Mouse (Mus musculus): ENCODE results near the gene Sema7a. TPM values are rescaled to one million over a fixed set of nuclear protein-coding genes. Genes with fewer than 3 reads are reported as not detected.

Gene Sema7a
- polyA plus RNA-seq, 1 experiment from 2014 or later: 0.34 TPM

- 85% methylated on average over 12 of the region's 12 CpGs for WGBS
- Histone ChIP-seq H3K27ac (ENCODE audit: low read length) (no peak overlapping the region), H3K4me2 (ENCODE audit: low read depth, low read length) (no peak overlapping the region), H3K9ac (ENCODE audit: low read length) (no peak overlapping the region), H3K4me3 (replicated peaks; ENCODE audit: low read length) (no peak overlapping the region), H3K4me1 (ENCODE audit: control insufficient read depth, insufficient read depth, low read length) (peaks cover 4% of the 10 kb centered on the region; the same call in 1 of the 2 replicates), H3K9me3 (replicated peaks; ENCODE audit: control insufficient read depth, low read length) (no peaks in the 10 kb centered on the region), H3K36me3 (ENCODE audit: control insufficient read depth, insufficient read depth, low read length) (no peaks in the 10 kb centered on the region), H3K27me3 (ENCODE audit: control insufficient read depth, insufficient read depth, low read length) (no peaks in the 10 kb centered on the region)
- no peak for ATAC-seq (ENCODE audit: insufficient read depth, low FRiP score)
Observed at GRCm38 (mm10) chr9:57954962-57955744, 15.2 kb downstream of the Sema7a start.

DNA sequence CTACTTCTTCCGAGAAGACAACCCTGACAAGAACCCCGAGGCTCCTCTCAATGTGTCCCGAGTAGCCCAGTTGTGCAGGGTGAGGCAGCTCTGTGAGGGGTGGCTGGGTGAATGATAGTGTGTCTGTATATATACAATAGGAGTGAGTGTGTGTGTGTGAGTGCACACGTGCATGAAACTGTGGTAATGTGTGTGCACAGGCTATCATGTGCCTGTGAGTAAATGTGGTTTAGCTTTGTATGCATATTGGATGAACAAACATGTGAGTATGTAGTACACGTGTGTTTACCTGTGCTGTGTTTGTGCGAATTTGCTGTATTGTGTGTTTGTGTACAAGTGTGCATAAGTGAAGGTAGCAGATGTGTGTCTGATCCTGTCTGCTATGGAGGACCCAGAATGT lies 15.9 kb downstream of the Sema7a start:
- H3K27ac ChIP-seq (ENCODE audit: low read length): no peak overlapping the region
- H3K4me2 ChIP-seq (ENCODE audit: low read depth, low read length): no peak overlapping the region
- no peaks in the 10 kb centered on the region for H3K36me3 ChIP-seq (ENCODE audit: control insufficient read depth, insufficient read depth, low read length)
- H3K9ac ChIP-seq (ENCODE audit: low read length): no peak overlapping the region
- H3K4me3 ChIP-seq (replicated peaks; ENCODE audit: low read length): no peak overlapping the region
- 83% methylated on average over 6 of the region's 6 CpGs for WGBS
- no peaks in the 10 kb centered on the region for H3K9me3 ChIP-seq (replicated peaks; ENCODE audit: control insufficient read depth, low read length)
- no peaks in the 10 kb centered on the region for H3K27me3 ChIP-seq (ENCODE audit: control insufficient read depth, insufficient read depth, low read length)
- H3K4me1 ChIP-seq (ENCODE audit: control insufficient read depth, insufficient read depth, low read length): peaks cover 7% of the 10 kb centered on the region; the same call in 1 of the 2 replicates
- ATAC-seq (ENCODE audit: insufficient read depth, low FRiP score): no peak

DNA sequence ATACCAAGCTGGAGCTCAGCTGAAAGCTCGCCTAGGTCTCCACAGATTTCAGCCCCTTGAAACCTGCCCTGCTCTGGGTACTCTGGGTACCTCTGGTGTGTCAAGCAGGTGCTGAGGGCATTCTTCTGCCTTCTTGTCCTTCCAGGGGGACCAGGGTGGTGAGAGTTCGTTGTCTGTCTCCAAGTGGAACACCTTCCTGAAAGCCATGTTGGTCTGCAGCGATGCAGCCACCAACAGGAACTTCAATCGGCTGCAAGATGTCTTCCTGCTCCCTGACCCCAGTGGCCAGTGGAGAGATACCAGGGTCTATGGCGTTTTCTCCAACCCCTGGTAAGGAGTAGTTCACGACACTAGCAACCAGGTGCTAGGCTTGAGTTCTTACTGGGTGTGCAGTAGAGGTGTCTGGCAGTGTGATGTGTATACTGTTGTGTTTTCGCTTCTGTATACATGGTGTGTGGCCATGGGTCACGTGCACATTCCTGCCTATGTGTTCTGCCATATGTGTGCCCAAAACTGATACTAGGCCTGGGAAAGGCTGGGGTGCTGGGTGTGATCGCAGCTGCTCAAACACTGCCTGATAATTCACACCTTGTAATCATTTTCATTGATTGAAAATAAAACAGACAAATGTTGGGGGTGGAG lies 16.4 kb downstream of the Sema7a start:
- ATAC-seq (ENCODE audit: insufficient read depth, low FRiP score): peak; percentile 72
- Histone ChIP-seq H3K4me2 (ENCODE audit: low read depth, low read length) (no peak overlapping the region), H3K4me3 (replicated peaks; ENCODE audit: low read length) (no peak overlapping the region), H3K9me3 (replicated peaks; ENCODE audit: control insufficient read depth, low read length) (no peaks in the 10 kb centered on the region), H3K9ac (ENCODE audit: low read length) (no peak overlapping the region), H3K4me1 (ENCODE audit: control insufficient read depth, insufficient read depth, low read length) (peaks cover 7% of the 10 kb centered on the region; the same call in 1 of the 2 replicates), H3K27ac (ENCODE audit: low read length) (no peak overlapping the region), H3K36me3 (ENCODE audit: control insufficient read depth, insufficient read depth, low read length) (no peaks in the 10 kb centered on the region), H3K27me3 (ENCODE audit: control insufficient read depth, insufficient read depth, low read length) (no peaks in the 10 kb centered on the region)
- 62% methylated on average over 9 of the region's 9 CpGs for WGBS

GRCm38 (mm10) chr9:57956838-57957236 lies 16.9 kb downstream of the Sema7a start:
- H3K27ac ChIP-seq (ENCODE audit: low read length): 0 out of 2 replicates have a peak overlapping the region, but pooled peaks have one; percentile 7
- peaks cover 7% of the 10 kb centered on the region; the same call in 1 of the 2 replicates for H3K4me1 ChIP-seq (ENCODE audit: control insufficient read depth, insufficient read depth, low read length)
- peak; percentile 62 for ATAC-seq (ENCODE audit: insufficient read depth, low FRiP score)
- H3K4me3 ChIP-seq (replicated peaks; ENCODE audit: low read length): no peak overlapping the region
- no peaks in the 10 kb centered on the region for H3K9me3 ChIP-seq (replicated peaks; ENCODE audit: control insufficient read depth, low read length)
- no peaks in the 10 kb centered on the region for H3K27me3 ChIP-seq (ENCODE audit: control insufficient read depth, insufficient read depth, low read length)
- no peak overlapping the region for H3K4me2 ChIP-seq (ENCODE audit: low read depth, low read length)
- H3K9ac ChIP-seq (ENCODE audit: low read length): no peak overlapping the region
- H3K36me3 ChIP-seq (ENCODE audit: control insufficient read depth, insufficient read depth, low read length): no peaks in the 10 kb centered on the region
- WGBS: 64% methylated on average over 5 of the region's 5 CpGs

DNA sequence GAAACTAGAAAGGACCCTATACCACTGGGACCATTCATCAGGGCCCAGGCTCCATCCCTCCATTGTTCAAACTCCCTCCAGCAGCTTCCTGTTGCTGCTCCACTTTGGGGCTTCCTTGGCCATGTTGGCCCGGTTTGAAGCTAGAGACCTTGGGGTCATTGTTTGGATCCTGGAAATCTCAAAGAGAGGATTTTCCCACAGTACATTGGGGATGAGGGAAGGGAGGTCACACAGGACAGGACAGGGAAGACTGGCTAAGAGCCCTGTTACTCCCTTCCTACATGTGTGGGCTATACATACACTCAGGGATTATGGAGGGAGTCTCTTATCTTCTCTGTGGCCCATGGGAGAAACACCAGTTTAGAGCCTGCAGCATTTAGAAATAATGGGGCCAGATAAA lies 18.7 kb downstream of the Sema7a start:
- H3K9ac ChIP-seq (ENCODE audit: low read length): no peak overlapping the region
- H3K4me3 ChIP-seq (replicated peaks; ENCODE audit: low read length): no peak overlapping the region
- H3K9me3 ChIP-seq (replicated peaks; ENCODE audit: control insufficient read depth, low read length): no peaks in the 10 kb centered on the region
- H3K27me3 ChIP-seq (ENCODE audit: control insufficient read depth, insufficient read depth, low read length): no peaks in the 10 kb centered on the region
- ATAC-seq (ENCODE audit: insufficient read depth, low FRiP score): no peak
- H3K27ac ChIP-seq (ENCODE audit: low read length): no peak overlapping the region
- H3K4me1 ChIP-seq (ENCODE audit: control insufficient read depth, insufficient read depth, low read length): peaks cover 7% of the 10 kb centered on the region; the same call in 1 of the 2 replicates
- WGBS: 76% methylated on average over 1 of the region's 1 CpGs
- H3K36me3 ChIP-seq (ENCODE audit: control insufficient read depth, insufficient read depth, low read length): no peaks in the 10 kb centered on the region
- H3K4me2 ChIP-seq (ENCODE audit: low read depth, low read length): no peak overlapping the region

DNA sequence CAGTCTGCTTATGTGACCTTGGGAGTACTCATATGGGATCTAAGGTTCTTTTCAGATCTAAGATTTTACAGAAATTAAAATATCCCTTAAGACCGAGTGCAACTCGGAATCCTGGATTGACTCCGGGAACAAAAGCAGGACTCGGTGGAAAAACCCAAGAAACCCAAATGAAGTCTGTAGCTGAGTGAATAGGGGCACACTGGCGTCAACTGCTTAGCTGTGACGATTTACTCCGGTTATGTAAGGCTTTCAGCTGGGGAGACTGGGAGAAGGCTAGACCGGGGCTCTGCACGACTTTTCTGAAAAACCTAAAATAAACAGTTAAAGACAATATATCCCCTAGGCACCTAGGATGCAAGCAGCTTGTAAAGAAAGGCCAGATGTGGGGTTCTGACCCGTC lies 19.5 kb downstream of the Sema7a start:
- peaks cover 7% of the 10 kb centered on the region; the same call in 1 of the 2 replicates for H3K4me1 ChIP-seq (ENCODE audit: control insufficient read depth, insufficient read depth, low read length)
- H3K27me3 ChIP-seq (ENCODE audit: control insufficient read depth, insufficient read depth, low read length): no peaks in the 10 kb centered on the region
- no peaks in the 10 kb centered on the region for H3K9me3 ChIP-seq (replicated peaks; ENCODE audit: control insufficient read depth, low read length)
- H3K4me3 ChIP-seq (replicated peaks; ENCODE audit: low read length): no peak overlapping the region
- ATAC-seq (ENCODE audit: insufficient read depth, low FRiP score): no peak
- no peaks in the 10 kb centered on the region for H3K36me3 ChIP-seq (ENCODE audit: control insufficient read depth, insufficient read depth, low read length)
- WGBS: 48% methylated on average over 10 of the region's 10 CpGs
- no peak overlapping the region for H3K27ac ChIP-seq (ENCODE audit: low read length)
- no peak overlapping the region for H3K4me2 ChIP-seq (ENCODE audit: low read depth, low read length)
- no peak overlapping the region for H3K9ac ChIP-seq (ENCODE audit: low read length)

GRCm38 (mm10) chr9:57959886-57960866 lies 20.3 kb downstream of the Sema7a start:
- no peaks in the 10 kb centered on the region for H3K9me3 ChIP-seq (replicated peaks; ENCODE audit: control insufficient read depth, low read length)
- no peak overlapping the region for H3K27ac ChIP-seq (ENCODE audit: low read length)
- no peaks in the 10 kb centered on the region for H3K36me3 ChIP-seq (ENCODE audit: control insufficient read depth, insufficient read depth, low read length)
- no peak overlapping the region for H3K4me3 ChIP-seq (replicated peaks; ENCODE audit: low read length)
- 79% methylated on average over 17 of the region's 17 CpGs for WGBS
- no peak overlapping the region for H3K9ac ChIP-seq (ENCODE audit: low read length)
- H3K4me2 ChIP-seq (ENCODE audit: low read depth, low read length): no peak overlapping the region
- no peaks in the 10 kb centered on the region for H3K27me3 ChIP-seq (ENCODE audit: control insufficient read depth, insufficient read depth, low read length)
- ATAC-seq (ENCODE audit: insufficient read depth, low FRiP score): no peak
- H3K4me1 ChIP-seq (ENCODE audit: control insufficient read depth, insufficient read depth, low read length): peaks cover 7% of the 10 kb centered on the region; the same call in 1 of the 2 replicates

DNA sequence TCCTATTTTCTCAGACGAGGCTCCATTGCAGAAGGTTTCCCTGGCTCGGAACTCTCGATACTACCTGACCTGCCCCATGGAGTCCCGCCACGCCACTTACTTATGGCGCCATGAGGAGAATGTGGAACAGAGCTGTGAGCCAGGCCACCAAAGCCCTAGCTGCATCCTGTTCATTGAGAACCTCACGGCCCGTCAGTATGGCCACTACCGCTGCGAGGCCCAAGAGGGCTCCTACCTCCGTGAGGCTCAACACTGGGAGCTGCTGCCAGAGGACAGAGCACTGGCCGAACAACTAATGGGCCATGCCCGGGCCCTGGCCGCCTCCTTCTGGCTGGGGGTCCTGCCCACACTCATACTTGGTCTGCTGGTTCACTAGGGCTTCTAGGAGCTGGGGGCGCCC lies 21.3 kb downstream of the Sema7a start:
- Histone ChIP-seq H3K36me3 (ENCODE audit: control insufficient read depth, insufficient read depth, low read length) (no peaks in the 10 kb centered on the region), H3K27ac (ENCODE audit: low read length) (no peak overlapping the region), H3K27me3 (ENCODE audit: control insufficient read depth, insufficient read depth, low read length) (no peaks in the 10 kb centered on the region), H3K9ac (ENCODE audit: low read length) (no peak overlapping the region), H3K4me3 (replicated peaks; ENCODE audit: low read length) (no peak overlapping the region), H3K4me1 (ENCODE audit: control insufficient read depth, insufficient read depth, low read length) (peaks cover 7% of the 10 kb centered on the region; the same call in 1 of the 2 replicates), H3K9me3 (replicated peaks; ENCODE audit: control insufficient read depth, low read length) (no peaks in the 10 kb centered on the region), H3K4me2 (ENCODE audit: low read depth, low read length) (no peak overlapping the region)
- WGBS: 88% methylated on average over 15 of the region's 15 CpGs
- no peak for ATAC-seq (ENCODE audit: insufficient read depth, low FRiP score)
